8 mouse cellular contexts compared by ENCODE assay signal in the genomic region with DNA sequence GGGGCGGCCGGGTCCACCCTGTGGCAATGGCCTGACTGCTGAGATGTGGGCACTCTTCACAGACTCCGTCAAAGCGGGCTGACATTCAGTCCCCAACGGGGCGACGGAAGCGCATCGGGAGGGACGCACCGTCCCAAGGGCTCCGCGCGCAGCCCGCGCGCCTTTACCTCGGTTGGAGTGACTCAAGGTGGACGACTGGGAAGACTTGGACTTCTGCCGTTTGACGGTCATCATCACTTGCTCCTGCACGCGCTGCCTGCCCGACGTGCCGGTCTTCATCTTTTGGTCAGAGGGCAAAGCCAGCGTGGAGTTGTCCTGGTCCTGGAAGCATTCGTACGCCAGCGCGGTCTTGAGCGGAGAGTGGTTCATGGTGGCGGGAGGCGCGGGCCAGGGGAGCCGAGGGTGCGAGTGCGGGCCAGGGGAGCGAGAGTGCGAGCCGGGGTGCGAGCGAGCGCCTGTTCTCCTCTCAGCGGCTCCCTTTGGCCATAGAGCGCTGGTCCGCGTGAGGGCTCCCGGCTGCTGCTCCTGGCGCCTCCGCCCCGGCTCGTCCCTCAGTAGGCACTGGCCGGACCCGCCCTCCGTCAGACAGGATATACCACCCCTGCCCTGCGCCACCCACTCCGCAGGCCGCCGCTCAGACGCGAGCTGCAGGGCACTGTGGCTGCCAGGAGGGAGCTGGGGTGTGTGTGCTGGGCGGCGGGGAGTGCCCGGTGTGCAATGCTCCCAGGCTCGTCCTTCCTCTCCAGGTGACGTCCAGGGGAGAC. TPM values are rescaled to one million over a fixed set of nuclear protein-coding genes. Genes with fewer than 3 reads are reported as not detected.
DNase-seq lines count a peak whose midpoint lies in the region; ATAC-seq and TF ChIP-seq lines count a peak whose summit lies in the region.
"Had no signal": no experiment of that assay in that cellular context is flagged by ENCODE, and none has a peak within 500 bp of the region (broad histone marks: within the 10 kb centered on the region; RNA-seq: fewer than 3 reads in every experiment).

A gene (minus strand): TSS at position 564 of the 764 bp plus-strand sequence.

- 5% methylated on average over 67 of the region's 67 CpGs for WGBS in thymus, adult 2 months
- under 1% methylated on average over 62 of the region's 67 CpGs for WGBS in forebrain, embryonic 15.5 days
- under 1% methylated on average over 51 of the region's 67 CpGs for WGBS in lung, postnatal 0 days

- DNase-seq in thymus, adult 2 months, result no peak
- DNase-seq in thymus, postnatal 0 days (ENCODE audit: low spot score), result no peak
- DNase-seq in lung, postnatal 0 days (ENCODE audit: low spot score), result peak; percentile 25
- peak; percentile 44 for DNase-seq in urinary bladder, postnatal 25 days (ENCODE audit: low spot score)
- DNase-seq in cerebellum, adult 9-10 months, result no peak

- H3K9me3 ChIP-seq in forebrain, embryonic 15.5 days, result no peaks in the 10 kb centered on the region
- no peaks in the 10 kb centered on the region for H3K9me3 ChIP-seq in lung, postnatal 0 days (ENCODE audit: low read length)
- H3K9me3 ChIP-seq: megakaryocyte, embryonic 14.5 days had no signal

- H3K27ac ChIP-seq in thymus, adult 2 months (ENCODE audit: control insufficient read depth, insufficient read depth, low read length), result no peak within 1 kb of the TSS
- H3K27ac ChIP-seq in forebrain, embryonic 15.5 days (replicated peaks), result no peak within 1 kb of the TSS
- no peak within 1 kb of the TSS for H3K27ac ChIP-seq in lung, postnatal 0 days (ENCODE audit: low read length)

- no peak within 1 kb of the TSS for H3K9ac ChIP-seq in forebrain, embryonic 15.5 days (replicated peaks)
- no peak within 1 kb of the TSS for H3K9ac ChIP-seq in lung, postnatal 0 days (replicated peaks; ENCODE audit: low read depth)

- H3K4me1 ChIP-seq in thymus, adult 2 months (replicated peaks; ENCODE audit: control insufficient read depth, insufficient read depth, low read length), result no peaks in the 10 kb centered on the region
- peaks cover 6% of the 10 kb centered on the region for H3K4me1 ChIP-seq in forebrain, embryonic 15.5 days
- H3K4me1 ChIP-seq in lung, postnatal 0 days (ENCODE audit: insufficient read depth, low read depth, low read length), result no peaks in the 10 kb centered on the region; the same call in 1 of the 2 replicates

- peak within 1 kb of the TSS; percentile 25 for H3K4me2 ChIP-seq in forebrain, embryonic 15.5 days (replicated peaks)
- H3K4me2 ChIP-seq in lung, postnatal 0 days (replicated peaks; ENCODE audit: low read depth, low read length), result peak within 1 kb of the TSS; percentile 46

- no peak for TF ChIP-seq CTCF in thymus, adult 2 months (IDR thresholded peaks at IDR 0.05; ENCODE audit: borderline replicate concordance, control insufficient read depth, extremely low read depth, insufficient read depth, low read length, poor library complexity)
- no peak for TF ChIP-seq CTCF in lung, postnatal 0 days (IDR thresholded peaks at IDR 0.05)

- H3K27me3 ChIP-seq in thymus, adult 2 months (ENCODE audit: control insufficient read depth, insufficient read depth, low read length), result peaks cover 11% of the 10 kb centered on the region; the same call in 1 of the 2 replicates
- H3K27me3 ChIP-seq in forebrain, embryonic 15.5 days, result peaks cover 64% of the 10 kb centered on the region
- H3K27me3 ChIP-seq in lung, postnatal 0 days (replicated peaks; ENCODE audit: insufficient read depth, low read length), result peaks cover 48% of the 10 kb centered on the region

- no peak for TF ChIP-seq POLR2A in thymus, adult 2 months (IDR thresholded peaks at IDR 0.05; ENCODE audit: control insufficient read depth, extremely low read depth, insufficient read depth, low read length, poor library complexity)

- H3K4me3 ChIP-seq in thymus, adult 2 months (ENCODE audit: control insufficient read depth, insufficient read depth, low read length), result peak within 1 kb of the TSS; percentile 14; the same call in 1 of the 2 replicates
- peak within 1 kb of the TSS; percentile 9; the same call in 1 of the 2 replicates for H3K4me3 ChIP-seq in forebrain, embryonic 15.5 days
- peak within 1 kb of the TSS; percentile 24 for H3K4me3 ChIP-seq in lung, postnatal 0 days (ENCODE audit: low read depth, low read length)
- H3K4me3 ChIP-seq: megakaryocyte, embryonic 14.5 days had no signal

- H3K36me3 ChIP-seq in thymus, adult 2 months (ENCODE audit: control insufficient read depth, insufficient read depth, low read length), result no peaks in the 10 kb centered on the region
- H3K36me3 ChIP-seq in forebrain, embryonic 15.5 days, result no peaks in the 10 kb centered on the region
- H3K36me3 ChIP-seq in lung, postnatal 0 days (ENCODE audit: insufficient read depth, low read length), result no peaks in the 10 kb centered on the region

- ATAC-seq in forebrain, embryonic 15.5 days (replicated peaks), result no peak
- peak; percentile 61 for ATAC-seq in lung, postnatal 0 days
- no peak; the same call in 1 of the 2 replicates for ATAC-seq in granulocyte monocyte progenitor cell, adult 5-6 weeks (replicated peaks; ENCODE audit: poor library complexity, severe bottlenecking)

- TF ChIP-seq EP300 in lung, postnatal 0 days (IDR thresholded peaks at IDR 0.05), result no peak

RNA-seq across cellular contexts. Expression of the gene that starts here (rescaled TPM):
- polyA plus RNA-seq in thymus, adult 2 months (2012; rRNA removed), result 27.1 and 30.1 TPM in 2 replicates
- 6.5 and 7.3 TPM in 2 replicates for polyA plus RNA-seq in thymus, postnatal 0 days (2015; fragmentation: Nextera tagmentation; extraction: Ambion mirVana)
- not detected in 2 replicates for polyA plus RNA-seq in forebrain, embryonic 15.5 days (2015; fragmentation: Nextera tagmentation; extraction: Ambion mirVana)
- polyA plus RNA-seq in lung, postnatal 0 days (2015; fragmentation: Nextera tagmentation; extraction: Ambion mirVana), result 0.02 TPM in 2 replicates
- not detected in 2 replicates for total RNA-seq in granulocyte monocyte progenitor cell, adult 5-6 weeks (2014; fragmentation: Nextera tagmentation)
- not detected in 2 replicates for total RNA-seq in granulocyte monocyte progenitor cell, adult 5-6 weeks (2017)

Comparison
In these comparisons a context has a peak if more than half of its experiments do, and no peak if none do; other contexts are left out.
1. Peak in DNase-seq, ATAC-seq, H3K4me3 ChIP-seq and H3K4me2 ChIP-seq in lung, postnatal 0 days; RNA of the gene not detected or under 1 TPM.